Mouse (Mus musculus) monocyte, adult 5-6 weeks (primary cell): ENCODE results near the gene Idh1. TPM values are rescaled to one million over a fixed set of nuclear protein-coding genes. Genes with fewer than 3 reads are reported as not detected.

Source experiments
- ATAC-seq: fragments of 153-309, 156-312 bp; replicated peaks from 2 replicates; pipeline ENCODE4 v1.8.0; 2017; ENCODE audit warnings: mild to moderate bottlenecking; ENCODE audit not compliant: low TSS enrichment, insufficient number of reproducible peaks, severe bottlenecking, poor library complexity, low FRiP score
- total RNA-seq: library from RNA; stranded (forward); fragments of 200-1000, 200-491, 200-594 nt; gene quantifications from 3 replicates; pipeline ENCODE4 v1.2.3, GENCODE M21; 2017

Gene Idh1
- total RNA-seq, 1 experiment from 2014 or later, result 141 TPM

- ATAC-seq, result peak; percentile 42
These were observed 7.3 kb downstream of the Idh1 start for GRCm38 (mm10) chr1:65178902-65179432.

- peak; percentile 88 for ATAC-seq
These were observed 8.0 kb downstream of the Idh1 start for GRCm38 (mm10) chr1:65178126-65178901.

- ATAC-seq, result no peak
These were observed 8.8 kb downstream of the Idh1 start for GRCm38 (mm10) chr1:65177452-65177851.

- no peak for ATAC-seq
These were observed 9.4 kb downstream of the Idh1 start for GRCm38 (mm10) chr1:65176912-65177311.

GRCm38 (mm10) chr1:65176171-65176570 is 10.1 kb downstream of the Idh1 start:
- no peak for ATAC-seq

GRCm38 (mm10) chr1:65173716-65174115 is 12.6 kb downstream of the Idh1 start:
- no peak for ATAC-seq

GRCm38 (mm10) chr1:65171579-65171978 is 14.7 kb downstream of the Idh1 start:
- ATAC-seq, result no peak

GRCm38 (mm10) chr1:65169947-65170346 is 16.4 kb downstream of the Idh1 start:
- ATAC-seq, result no peak

GRCm38 (mm10) chr1:65169536-65169935 is 16.8 kb downstream of the Idh1 start:
- no peak for ATAC-seq

GRCm38 (mm10) chr1:65167496-65167895 is 18.8 kb downstream of the Idh1 start:
- no peak for ATAC-seq

GRCm38 (mm10) chr1:65162210-65162609 is 24.1 kb downstream of the Idh1 start:
- no peak for ATAC-seq

- no peak for ATAC-seq
These were observed 30.2 kb downstream of the Idh1 start for GRCm38 (mm10) chr1:65156111-65156510.

GRCm38 (mm10) chr1:65154814-65155213 is 31.5 kb downstream of the Idh1 start:
- no peak for ATAC-seq

GRCm38 (mm10) chr1:65147971-65148370 is 38.3 kb downstream of the Idh1 start:
- ATAC-seq, result no peak

- no peak for ATAC-seq
These were observed 39.0 kb downstream of the Idh1 start for GRCm38 (mm10) chr1:65147326-65147725.

GRCm38 (mm10) chr1:65146601-65147000 is 39.7 kb downstream of the Idh1 start:
- no peak for ATAC-seq

GRCm38 (mm10) chr1:65144783-65145182 is 41.5 kb downstream of the Idh1 start:
- ATAC-seq, result no peak

GRCm38 (mm10) chr1:65137560-65137959 is 48.7 kb downstream of the Idh1 start:
- no peak for ATAC-seq

GRCm38 (mm10) chr1:65132833-65133232 is 53.5 kb downstream of the Idh1 start:
- ATAC-seq, result no peak

- ATAC-seq, result no peak
These were observed 54.6 kb downstream of the Idh1 start for GRCm38 (mm10) chr1:65131671-65132070.
